Mouse (Mus musculus) intestine, embryonic 16.5 days (tissue): Measurements from ENCODE around the gene 4921501E09Rik. TPM values are rescaled to one million over a fixed set of nuclear protein-coding genes. Genes with fewer than 3 reads are reported as not detected.

ENCODE experiments used
- ATAC-seq: fragments of 200-750 bp; cut with Nextera tagmentation; 2 replicates; pipeline ENCODE4 v1.8.0; 2017; ENCODE audit warnings: moderate TSS enrichment, moderate library complexity
- H3K27ac ChIP-seq: fragments of 300-500 bp; sonication (generic); 2 replicates; pipeline ENCODE4 v1.5.1; 2014; ENCODE audit warnings: mild to moderate bottlenecking, low read length
- H3K27me3 ChIP-seq: fragments of 300-500 bp; sonication (generic); replicated peaks from 2 replicates; pipeline ENCODE4 v1.6.1; 2014; ENCODE audit warnings: low read length, control low read depth, mixed read lengths; ENCODE audit not compliant: control insufficient read depth, insufficient read depth
- H3K36me3 ChIP-seq: fragments of 300-500 bp; sonication (generic); 2 replicates; pipeline ENCODE4 v1.6.1; 2014; ENCODE audit warnings: low read length, control low read depth; ENCODE audit not compliant: control insufficient read depth, insufficient read depth
- H3K4me1 ChIP-seq: fragments of 300-500 bp; sonication (generic); 2 replicates; pipeline ENCODE4 v1.6.1; 2014; ENCODE audit warnings: low read length, control low read depth, mixed read lengths; ENCODE audit not compliant: control insufficient read depth, insufficient read depth
- H3K4me2 ChIP-seq: fragments of 300-500 bp; sonication (generic); 2 replicates; pipeline ENCODE4 v1.6.1; 2014; ENCODE audit warnings: low read depth, low read length, control low read depth
- H3K4me3 ChIP-seq: fragments of 300-500 bp; sonication (generic); 2 replicates; pipeline ENCODE4 v1.5.1; 2014; ENCODE audit warnings: mild to moderate bottlenecking, low read length
- H3K9ac ChIP-seq: fragments of 300-500 bp; sonication (generic); 2 replicates; pipeline ENCODE4 v1.6.1; 2014; ENCODE audit warnings: low read depth, low read length
- H3K9me3 ChIP-seq: fragments of 300-500 bp; sonication (generic); 2 replicates; pipeline ENCODE4 v1.6.1; 2016; ENCODE audit warnings: low read length, control low read depth; ENCODE audit not compliant: control insufficient read depth
- WGBS: fragments of 180-500 bp; shearing (Covaris S2); extraction: QIAGEN DNeasy Blood & Tissue Kit; methylation state at CpG from one replicate; pipeline ENCODE4 v1.1.7; 2014; 5-methylcytosine and 5-hydroxymethylcytosine counted together
- polyA plus RNA-seq: library from polyadenylated mRNA; unstranded; fragments of >200 nt; fragmentation: Nextera tagmentation; extraction: Ambion mirVana; gene quantifications from 2 replicates; pipeline ENCODE4 v1.2.1, GENCODE M21; 2015

The 4921501E09Rik gene
- polyA plus RNA-seq, result not detected in 2 replicates

- H3K36me3 ChIP-seq, result no peaks in the 10 kb centered on the region
Observed at GRCm38 (mm10) chr17:33067958-33068357, at the start of gene 4921501E09Rik. TSS of gene 4921501E09Rik (minus strand) at chr17:33068058.

GRCm38 (mm10) chr17:33097396-33097795 is 29.5 kb upstream of the 4921501E09Rik start:
- Histone ChIP-seq H3K4me3 (no peak overlapping the region), H3K27ac (no peak overlapping the region), H3K4me1 (peaks cover 5% of the 10 kb centered on the region), H3K36me3 (no peaks in the 10 kb centered on the region), H3K9ac (no peak overlapping the region), H3K4me2 (no peak overlapping the region), H3K27me3 (no peaks in the 10 kb centered on the region), H3K9me3 (no peaks in the 10 kb centered on the region)
- ATAC-seq, result no peak
- WGBS, result 87% methylated on average over 2 of the region's 2 CpGs

More at GRCm38 (mm10) chr17:33067958-33068357, at the start of gene 4921501E09Rik:
- Histone ChIP-seq H3K27ac (no peak within 1 kb of the TSS), H3K4me2 (no peak within 1 kb of the TSS), H3K27me3 (no peaks in the 10 kb centered on the region), H3K4me3 (no peak within 1 kb of the TSS), H3K4me1 (no peaks in the 10 kb centered on the region), H3K9ac (no peak within 1 kb of the TSS), H3K9me3 (no peaks in the 10 kb centered on the region)
- ATAC-seq, result no peak
- 48% methylated on average over 1 of the region's 1 CpGs for WGBS

GRCm38 (mm10) chr17:33092391-33093193 is 24.7 kb upstream of the 4921501E09Rik start:
- Histone ChIP-seq H3K27ac (peak overlapping the region; percentile 92), H3K9ac (peak overlapping the region; percentile 81), H3K4me3 (peak overlapping the region; percentile 80), H3K9me3 (no peaks in the 10 kb centered on the region), H3K36me3 (no peaks in the 10 kb centered on the region), H3K4me2 (peak overlapping the region; percentile 63), H3K27me3 (no peaks in the 10 kb centered on the region), H3K4me1 (peaks cover 5% of the 10 kb centered on the region)
- peak; percentile 79 for ATAC-seq
- 2% methylated on average over 31 of the region's 31 CpGs for WGBS

GRCm38 (mm10) chr17:33091630-33092029 is 23.8 kb upstream of the 4921501E09Rik start:
- no peak overlapping the region for H3K4me3 ChIP-seq
- no peaks in the 10 kb centered on the region for H3K27me3 ChIP-seq
- H3K27ac ChIP-seq, result peak overlapping the region; percentile 92; the same call in 1 of the 2 replicates
- no peak overlapping the region for H3K4me2 ChIP-seq
- H3K9me3 ChIP-seq, result no peaks in the 10 kb centered on the region
- H3K4me1 ChIP-seq, result peaks cover 5% of the 10 kb centered on the region
- H3K9ac ChIP-seq, result no peak overlapping the region
- 74% methylated on average over 1 of the region's 1 CpGs for WGBS
- no peaks in the 10 kb centered on the region for H3K36me3 ChIP-seq
- no peak for ATAC-seq

GRCm38 (mm10) chr17:33089220-33089949 is 21.5 kb upstream of the 4921501E09Rik start, which contains the start of gene Zfp563:
TSS of gene Zfp563 (plus strand) at chr17:33089310.
- 3% methylated on average over 34 of the region's 34 CpGs for WGBS

GRCm38 (mm10) chr17:33063001-33063400 is 4.9 kb downstream of the 4921501E09Rik start:
- Histone ChIP-seq H3K27ac (no peak overlapping the region), H3K9ac (no peak overlapping the region), H3K27me3 (no peaks in the 10 kb centered on the region), H3K4me1 (no peaks in the 10 kb centered on the region), H3K9me3 (no peaks in the 10 kb centered on the region), H3K36me3 (no peaks in the 10 kb centered on the region), H3K4me2 (no peak overlapping the region), H3K4me3 (no peak overlapping the region)
- WGBS, result 0% methylated on average over 1 of the region's 1 CpGs
- no peak for ATAC-seq

More at GRCm38 (mm10) chr17:33089220-33089949, 21.5 kb upstream of the 4921501E09Rik start, which contains the start of gene Zfp563:
- Histone ChIP-seq H3K4me1 (peaks cover 5% of the 10 kb centered on the region), H3K9ac (peak within 1 kb of the TSS; percentile 74), H3K4me2 (peak within 1 kb of the TSS; percentile 68), H3K27ac (peak within 1 kb of the TSS; percentile 90), H3K4me3 (peak within 1 kb of the TSS; percentile 58), H3K36me3 (no peaks in the 10 kb centered on the region), H3K9me3 (no peaks in the 10 kb centered on the region), H3K27me3 (no peaks in the 10 kb centered on the region)
- peak; percentile 91 for ATAC-seq

- ATAC-seq, result no peak
- Histone ChIP-seq H3K4me2 (no peak overlapping the region), H3K36me3 (no peaks in the 10 kb centered on the region), H3K9me3 (no peaks in the 10 kb centered on the region), H3K27me3 (no peaks in the 10 kb centered on the region), H3K27ac (no peak overlapping the region), H3K4me3 (no peak overlapping the region), H3K9ac (no peak overlapping the region), H3K4me1 (no peaks in the 10 kb centered on the region)
- 9% methylated on average over 1 of the region's 1 CpGs for WGBS
Observed at GRCm38 (mm10) chr17:33058791-33059190, 9.1 kb downstream of the 4921501E09Rik start.

GRCm38 (mm10) chr17:33032900-33033891 is 34.7 kb downstream of the 4921501E09Rik start, which contains the start of gene Zfp763:
TSS of gene Zfp763 (minus strand) at chr17:33033402.
- Histone ChIP-seq H3K36me3 (no peaks in the 10 kb centered on the region), H3K4me1 (peaks cover 7% of the 10 kb centered on the region; the same call in 1 of the 2 replicates), H3K4me3 (peak within 1 kb of the TSS; percentile 93), H3K9me3 (0 out of 2 replicates have a peak, but pooled peaks cover 3% of the 10 kb centered on the region), H3K9ac (peak within 1 kb of the TSS; percentile 89), H3K27me3 (no peaks in the 10 kb centered on the region), H3K27ac (peak within 1 kb of the TSS; percentile 93), H3K4me2 (peak within 1 kb of the TSS; percentile 73)
- peak; percentile 99 for ATAC-seq
- WGBS, result 2% methylated on average over 27 of the region's 27 CpGs
